8 mouse cellular contexts compared by ENCODE assay signal in genomic region chr8:93810859-93811602, GRCm38 (mm10). TPM values are rescaled to one million over a fixed set of nuclear protein-coding genes. Genes with fewer than 3 reads are reported as not detected.
DNase-seq lines count a peak whose midpoint lies in the region; ATAC-seq and TF ChIP-seq lines count a peak whose summit lies in the region.

No protein-coding gene starts in this region.

- peaks cover 30% of the 10 kb centered on the region for H3K27me3 ChIP-seq in embryonic facial prominence, embryonic 13.5 days
- peaks cover 57% of the 10 kb centered on the region for H3K27me3 ChIP-seq in limb, embryonic 12.5 days

- no peak; the same call in 1 of the 2 replicates for ATAC-seq in embryonic facial prominence, embryonic 13.5 days (ENCODE audit: insufficient number of reproducible peaks, insufficient read depth, low FRiP score, low TSS enrichment, low read depth)
- no peak; the same call in 1 of the 2 replicates for ATAC-seq in limb, embryonic 12.5 days (ENCODE audit: insufficient number of reproducible peaks, insufficient read depth, low FRiP score, low TSS enrichment, low read depth)
- ATAC-seq in megakaryocyte progenitor cell, adult 5-6 weeks (replicated peaks; ENCODE audit: poor library complexity), result no peak

- peak overlapping the region; percentile 76 for H3K9ac ChIP-seq in embryonic facial prominence, embryonic 13.5 days
- peak overlapping the region; percentile 65 for H3K9ac ChIP-seq in limb, embryonic 12.5 days (replicated peaks)

- H3K4me3 ChIP-seq in layer of hippocampus, adult 2 months, result peak overlapping the region; percentile 81
- H3K4me3 ChIP-seq in embryonic facial prominence, embryonic 13.5 days, result peak overlapping the region; percentile 66
- H3K4me3 ChIP-seq in limb, embryonic 12.5 days (replicated peaks), result peak overlapping the region; percentile 66

- WGBS in embryonic facial prominence, embryonic 13.5 days, result under 1% methylated on average over 52 of the region's 53 CpGs
- under 1% methylated on average over 47 of the region's 53 CpGs for WGBS in limb, embryonic 12.5 days

- H3K36me3 ChIP-seq in embryonic facial prominence, embryonic 13.5 days, result no peaks in the 10 kb centered on the region
- no peaks in the 10 kb centered on the region for H3K36me3 ChIP-seq in limb, embryonic 12.5 days

- H3K9me3 ChIP-seq in embryonic facial prominence, embryonic 13.5 days, result no peaks in the 10 kb centered on the region
- H3K9me3 ChIP-seq in limb, embryonic 12.5 days, result no peaks in the 10 kb centered on the region

- H3K4me1 ChIP-seq in embryonic facial prominence, embryonic 13.5 days, result peaks cover 36% of the 10 kb centered on the region
- peaks cover 30% of the 10 kb centered on the region for H3K4me1 ChIP-seq in limb, embryonic 12.5 days (replicated peaks)

- DNase-seq in layer of hippocampus, adult 2 months (ENCODE audit: low spot score in 2 of 2), result no peak
- DNase-seq in layer of hippocampus, adult 18-20 months (ENCODE audit: low spot score in 2 of 2), result no peak
- DNase-seq in brain, adult 2 months (ENCODE audit: low read depth, low spot score), result peak; percentile 68
- DNase-seq in retina, postnatal 1 day, result peak; percentile 41
- no peak for DNase-seq in frontal cortex, postnatal 25 days (ENCODE audit: low spot score in 2 of 2)

- peak overlapping the region; percentile 88 for H3K4me2 ChIP-seq in embryonic facial prominence, embryonic 13.5 days
- H3K4me2 ChIP-seq in limb, embryonic 12.5 days, result peak overlapping the region; percentile 86

- no peak for TF ChIP-seq CTCF in layer of hippocampus, adult 2 months (conservative IDR thresholded peaks at IDR 0.05)

- H3K27ac ChIP-seq in layer of hippocampus, adult 2 months, result peak overlapping the region; percentile 98
- no peak overlapping the region for H3K27ac ChIP-seq in embryonic facial prominence, embryonic 13.5 days
- H3K27ac ChIP-seq in limb, embryonic 12.5 days, result no peak overlapping the region

RNA-seq across cellular contexts. Expression of gene Gnao1, which starts 1.3 kb away (rescaled TPM):
- total RNA-seq in layer of hippocampus, adult 2 months (2021), result 100 to 1,000 TPM; 662 to 678 TPM
- total RNA-seq in layer of hippocampus, adult 18-20 months (2021), result 100 to 1,000 TPM; 655 to 677 TPM
- polyA plus RNA-seq in embryonic facial prominence, embryonic 13.5 days (2015; fragmentation: Nextera tagmentation; extraction: Ambion mirVana), result 9.4 and 12.2 TPM in 2 replicates
- polyA plus RNA-seq in limb, embryonic 12.5 days (2016; fragmentation: Nextera tagmentation; extraction: Ambion mirVana), result 2.0 and 2.6 TPM in 2 replicates
- not detected in 2 replicates for total RNA-seq in megakaryocyte progenitor cell, adult 5-6 weeks (2015)
- total RNA-seq in megakaryocyte progenitor cell, adult 5-6 weeks (2017), result not detected in 2 replicates

Comparison
In these comparisons a context has a peak if more than half of its experiments do, and no peak if none do; other contexts are left out.
1. DNase-seq: peak in brain, adult 2 months (single experiment) and retina, postnatal 1 day (single experiment); none in layer of hippocampus, adult 2 months (0 of 2), layer of hippocampus, adult 18-20 months (0 of 2) and frontal cortex, postnatal 25 days (0 of 2).
2. RNA of gene Gnao1, which starts 1.3 kb away (total RNA-seq): 662 to 678 TPM in layer of hippocampus, adult 2 months and 655 to 677 TPM in layer of hippocampus, adult 18-20 months; not detected in megakaryocyte progenitor cell, adult 5-6 weeks; every median in the first group is over 100 times any median in the second.
3. Peak in every context shown above with its lines, with median percentiles within 50 percentile points of each other: H3K4me3 ChIP-seq.